ENCODE assay signal across 8 mouse cellular contexts in genomic region chr4:94556265-94557054, GRCm38 (mm10). TPM values are rescaled to one million over a fixed set of nuclear protein-coding genes. Genes with fewer than 3 reads are reported as not detected.
A peak's percentile ranks its signal among the peaks of the same experiment; 100 is the strongest.
DNase-seq lines count a peak whose midpoint lies in the region; ATAC-seq lines count a peak whose summit lies in the region.

TSS of gene Gm10306 (plus strand) at chr4:94556546.
TSS of gene Caap1 (minus strand) at chr4:94556796.

- peak within 1 kb of the TSS; percentile 83 for H3K4me3 ChIP-seq in hindbrain, embryonic 15.5 days

- H3K4me2 ChIP-seq in hindbrain, embryonic 15.5 days: peak within 1 kb of the TSS; percentile 69

- DNase-seq in T-cell, adult 2 months (ENCODE audit: low spot score): peak; percentile 92
- DNase-seq in cerebellum, postnatal 36 days: peak; percentile 95
- DNase-seq in frontal cortex, postnatal 36 days (ENCODE audit: low spot score in 2 of 2): peak; percentile 95
- DNase-seq in left cerebral cortex, adult 11 months (ENCODE audit: low spot score): peak; percentile 86
- peak; percentile 95 to 96 for DNase-seq in lung, postnatal 4 days
- DNase-seq in retina, postnatal 7 days (ENCODE audit: low read depth, low spot score): peak; percentile 90
- DNase-seq in urinary bladder, adult 2 months (ENCODE audit: low spot score): peak; percentile 91

- no peaks in the 10 kb centered on the region for H3K36me3 ChIP-seq in hindbrain, embryonic 15.5 days

- no peaks in the 10 kb centered on the region for H3K27me3 ChIP-seq in hindbrain, embryonic 15.5 days

- H3K9ac ChIP-seq in hindbrain, embryonic 15.5 days: peak within 1 kb of the TSS; percentile 74

- peaks cover 15% of the 10 kb centered on the region for H3K4me1 ChIP-seq in hindbrain, embryonic 15.5 days (replicated peaks)

- ATAC-seq in hindbrain, embryonic 15.5 days (ENCODE audit: low FRiP score, low read depth): peak; percentile 97

- 2% methylated on average over 79 of the region's 83 CpGs for WGBS in hindbrain, embryonic 15.5 days

- peak within 1 kb of the TSS; percentile 89 for H3K27ac ChIP-seq in hindbrain, embryonic 15.5 days (replicated peaks)

- no peaks in the 10 kb centered on the region for H3K9me3 ChIP-seq in hindbrain, embryonic 15.5 days

RNA-seq across cellular contexts. Expression of gene Gm10306, which starts in this region (rescaled TPM):
- polyA plus RNA-seq in hindbrain, embryonic 15.5 days (2015; fragmentation: Nextera tagmentation; extraction: Ambion mirVana): not detected in 2 replicates
- 0.15 TPM in 1 of 2 replicates, not detected in the other for polyA plus RNA-seq in urinary bladder, adult 2 months (2012; rRNA removed)

RNA-seq across cellular contexts. Expression of gene Caap1, which starts in this region (rescaled TPM):
- polyA plus RNA-seq in hindbrain, embryonic 15.5 days (2015; fragmentation: Nextera tagmentation; extraction: Ambion mirVana): 14.8 and 16.0 TPM in 2 replicates
- 14.1 and 15.2 TPM in 2 replicates for polyA plus RNA-seq in urinary bladder, adult 2 months (2012; rRNA removed)

Comparison
In these comparisons a context has a peak if more than half of its experiments do, and no peak if none do; other contexts are left out.
1. Peak in every context shown above with its lines: DNase-seq, ATAC-seq, H3K4me3 ChIP-seq and H3K27ac ChIP-seq.